Mouse (Mus musculus) myocyte (in vitro differentiated cells): ENCODE data around the gene Hmbs. TPM values are rescaled to one million over a fixed set of nuclear protein-coding genes. Genes with fewer than 3 reads are reported as not detected.
A peak's percentile ranks its signal among the peaks of the same experiment; 100 is the strongest.
"Not testable (repeated sequence)": the region's sequence is repeated elsewhere in the genome, so short reads cannot be mapped to it uniquely, and the experiment has no call there.

Source experiments
- H3K27me3 ChIP-seq: one replicate; pipeline ENCODE4 v1.6.1; 2011; ENCODE audit not compliant: control insufficient read depth, insufficient read depth, insufficient read length
- H3K36me3 ChIP-seq: one replicate; pipeline ENCODE4 v1.6.1; 2011; ENCODE audit not compliant: control insufficient read depth, insufficient read depth
- H3K4me2 ChIP-seq: one replicate; pipeline ENCODE4 v1.6.1; 2011; ENCODE audit warnings: low read depth, control low read depth
- H3K4me3 ChIP-seq: one replicate; pipeline ENCODE4 v1.5.1; 2011; ENCODE audit warnings: mild to moderate bottlenecking, control low read depth, moderate library complexity
- H3K79me2 ChIP-seq: one replicate; pipeline ENCODE4 v1.6.1; 2011; ENCODE audit not compliant: control insufficient read depth, insufficient read depth
- H3ac ChIP-seq: one replicate; pipeline ENCODE4 v1.6.1; 2011; ENCODE audit not compliant: control insufficient read depth, insufficient read length
- CEBPB ChIP-seq: IDR thresholded peaks from 2 replicates; pipeline ENCODE4 v1.6.1; 2011; ENCODE audit warnings: mild to moderate bottlenecking, moderate library complexity; ENCODE audit not compliant: poor library complexity, insufficient read depth, severe bottlenecking
- E2F4 ChIP-seq: IDR thresholded peaks from one replicate; pipeline ENCODE4 v1.6.1; 2011; ENCODE audit warnings: mild to moderate bottlenecking, control low read depth, moderate library complexity; ENCODE audit not compliant: insufficient read depth
- MAX ChIP-seq: IDR thresholded peaks from one replicate; pipeline ENCODE4 v1.6.1; 2011; ENCODE audit warnings: low read depth, mild to moderate bottlenecking, control low read depth
- MYOD1 ChIP-seq, 3 experiments: IDR thresholded peaks; one replicate each; pipeline ENCODE4 v1.6.1; 2011; ENCODE audit warnings: control low read depth in 2 of 3, low read depth in 2 of 3, mild to moderate bottlenecking in 2 of 3, moderate library complexity in 1 of 3; ENCODE audit not compliant: insufficient read length in 2 of 3, control insufficient read depth in 1 of 3
- MYOG ChIP-seq, 3 experiments: IDR thresholded peaks; one replicate each; pipeline ENCODE4 v1.6.1; 2011; ENCODE audit warnings: control low read depth in 2 of 3, low read depth in 2 of 3, mild to moderate bottlenecking in 2 of 3; ENCODE audit not compliant: insufficient read length in 2 of 3, control insufficient read depth in 1 of 3, insufficient read depth in 1 of 3
- POLR2A ChIP-seq: IDR thresholded peaks from one replicate; pipeline ENCODE4 v1.6.1; 2011; ENCODE audit warnings: low read depth, mild to moderate bottlenecking, control low read depth, moderate library complexity; ENCODE audit not compliant: insufficient read length
- POLR2AphosphoS2 ChIP-seq: IDR thresholded peaks from one replicate; pipeline ENCODE4 v1.6.1; 2011; ENCODE audit warnings: low read depth, control low read depth; ENCODE audit not compliant: insufficient read length
- REST ChIP-seq: IDR thresholded peaks from one replicate; pipeline ENCODE4 v1.6.1; 2011; ENCODE audit warnings: mild to moderate bottlenecking, control low read depth, moderate library complexity; ENCODE audit not compliant: insufficient read depth, insufficient read length
- SRF ChIP-seq: IDR thresholded peaks from one replicate; pipeline ENCODE4 v1.6.1; 2011; ENCODE audit warnings: low read depth; ENCODE audit not compliant: control insufficient read depth, insufficient read length
- TCF12 ChIP-seq: IDR thresholded peaks from one replicate; pipeline ENCODE4 v1.6.1; 2011; ENCODE audit warnings: mild to moderate bottlenecking, control low read depth; ENCODE audit not compliant: poor library complexity, insufficient read depth, severe bottlenecking
- TCF3 ChIP-seq: IDR thresholded peaks from one replicate; pipeline ENCODE4 v1.6.1; 2011; ENCODE audit warnings: low read depth, control low read depth; ENCODE audit not compliant: insufficient read length
- USF1 ChIP-seq: IDR thresholded peaks from one replicate; pipeline ENCODE4 v1.6.1; 2011; ENCODE audit warnings: low read depth, mild to moderate bottlenecking, control low read depth, moderate library complexity
- polyA plus RNA-seq: library from polyadenylated mRNA; unstranded; fragments of >200 nt; fragmentation: generic; extraction: Trizol; gene quantifications from one replicate; pipeline ENCODE4 v1.2.1, GENCODE M21; 2012; ENCODE audit warnings: missing spikeins

Gene Hmbs
- polyA plus RNA-seq, 1 experiment: 31.5 TPM

GRCm38 (mm10) chr9:44379862-44380261, 35.8 kb upstream of the Hmbs start:
- H3K36me3 ChIP-seq: peaks cover 9% of the 10 kb centered on the region
- peak overlapping the region; percentile 88 for H3K4me3 ChIP-seq
- peak overlapping the region; percentile 97 for H3K4me2 ChIP-seq
- peak overlapping the region; percentile 65 for H3ac ChIP-seq
- TF ChIP-seq E2F4 (no peak), USF1 (no peak), MYOG (IDR thresholded peaks at IDR 0.05; ENCODE audit: control insufficient read depth in 1 of 3, insufficient read depth in 1 of 3, insufficient read length in 2 of 3, low read depth in 2 of 3) (no peak), MAX (no peak), REST (no peak), SRF (no peak), TCF3 (no peak), POLR2A (no peak), MYOD1 (IDR thresholded peaks at IDR 0.05; ENCODE audit: control insufficient read depth in 1 of 3, insufficient read length in 2 of 3, low read depth in 2 of 3) (no peak), CEBPB (no peak), POLR2AphosphoS2 (no peak), TCF12 (no peak)
- H3K27me3 ChIP-seq: no peaks in the 10 kb centered on the region
- peaks cover 20% of the 10 kb centered on the region for H3K79me2 ChIP-seq

- H3K36me3 ChIP-seq: peaks cover 9% of the 10 kb centered on the region
Measured at GRCm38 (mm10) chr9:44379054-44379834, 35.2 kb upstream of the Hmbs start, which contains the start of gene Hyou1. Gene Hyou1 (plus strand): TSS chr9:44379490.

DNA sequence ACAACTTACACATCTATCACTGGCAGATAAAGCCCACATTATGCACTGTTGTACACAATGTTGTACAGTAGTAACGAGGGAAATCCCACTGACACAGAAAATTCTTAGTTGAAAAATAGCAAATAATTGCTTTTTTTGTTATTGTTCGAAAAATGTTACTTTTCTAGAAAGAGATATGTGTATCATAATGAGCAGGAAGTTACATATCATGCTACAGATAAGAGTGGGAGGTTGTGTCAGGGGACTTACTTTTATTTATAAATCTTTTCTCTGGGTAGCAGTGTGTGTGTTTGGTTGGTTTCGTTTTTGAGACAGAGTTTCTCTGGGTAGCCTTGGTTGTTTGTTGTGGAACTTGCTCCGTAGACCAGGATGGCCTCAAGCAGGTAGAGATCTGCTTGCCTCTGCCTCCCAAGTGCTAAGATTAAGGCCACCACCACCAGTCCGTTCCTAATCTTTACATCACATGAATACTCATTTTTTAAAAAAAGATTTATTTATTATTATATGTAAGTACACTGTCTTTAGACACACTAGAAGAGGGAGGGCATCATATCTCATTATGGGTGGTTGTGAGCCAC, 34.2 kb upstream of the Hmbs start:
- Histone ChIP-seq H3K4me3 (peak overlapping the region; percentile 88), H3K4me2 (peak overlapping the region; percentile 79), H3K79me2 (peaks cover 20% of the 10 kb centered on the region), H3K36me3 (peaks cover 9% of the 10 kb centered on the region), H3ac (peak overlapping the region; percentile 65), H3K27me3 (no peaks in the 10 kb centered on the region)
- no peak for TF ChIP-seq POLR2A
- no peak for TF ChIP-seq POLR2AphosphoS2
- TF ChIP-seq TCF12: no peak
- no peak for TF ChIP-seq MYOD1 (IDR thresholded peaks at IDR 0.05; ENCODE audit: control insufficient read depth in 1 of 3, insufficient read length in 2 of 3, low read depth in 2 of 3)
- TF ChIP-seq TCF3: no peak
- TF ChIP-seq USF1: no peak
- no peak for TF ChIP-seq MAX
- no peak for TF ChIP-seq REST
- no peak for TF ChIP-seq E2F4
- no peak for TF ChIP-seq CEBPB
- no peak for TF ChIP-seq SRF
- no peak for TF ChIP-seq MYOG (IDR thresholded peaks at IDR 0.05; ENCODE audit: control insufficient read depth in 1 of 3, insufficient read depth in 1 of 3, insufficient read length in 2 of 3, low read depth in 2 of 3)

More at GRCm38 (mm10) chr9:44379054-44379834, 35.2 kb upstream of the Hmbs start, which contains the start of gene Hyou1:
- TF ChIP-seq E2F4 (no peak), MYOD1 (IDR thresholded peaks at IDR 0.05; ENCODE audit: control insufficient read depth in 1 of 3, insufficient read length in 2 of 3, low read depth in 2 of 3) (peak in 2 of 3 experiments; percentile 29 to 62), MAX (no peak), TCF12 (no peak), USF1 (no peak), REST (no peak), POLR2AphosphoS2 (peak; percentile 86), CEBPB (no peak), POLR2A (peak; percentile 76), TCF3 (no peak), MYOG (IDR thresholded peaks at IDR 0.05; ENCODE audit: control insufficient read depth in 1 of 3, insufficient read depth in 1 of 3, insufficient read length in 2 of 3, low read depth in 2 of 3) (peak in 2 of 3 experiments; percentile 6 to 61), SRF (peak; percentile 23)
- no peaks in the 10 kb centered on the region for H3K27me3 ChIP-seq
- H3K4me3 ChIP-seq: peak within 1 kb of the TSS; percentile 88
- peaks cover 20% of the 10 kb centered on the region for H3K79me2 ChIP-seq
- H3K4me2 ChIP-seq: peak within 1 kb of the TSS; percentile 97
- H3ac ChIP-seq: peak within 1 kb of the TSS; percentile 65

GRCm38 (mm10) chr9:44377335-44377734, 33.3 kb upstream of the Hmbs start:
- peaks cover 20% of the 10 kb centered on the region for H3K79me2 ChIP-seq
- H3K4me2 ChIP-seq, H3K4me3 ChIP-seq, H3K27me3 ChIP-seq, H3K36me3 ChIP-seq, H3ac ChIP-seq: not testable (repeated sequence)
